Mouse (Mus musculus): ENCODE measurements at regions not wholly inside any gene's neighbourhood (a gene's known extent, or its start where the extent isn't known, plus 50 kb on each side); places are given as distances from the start of the nearest gene placed in this dataset.

DNA sequence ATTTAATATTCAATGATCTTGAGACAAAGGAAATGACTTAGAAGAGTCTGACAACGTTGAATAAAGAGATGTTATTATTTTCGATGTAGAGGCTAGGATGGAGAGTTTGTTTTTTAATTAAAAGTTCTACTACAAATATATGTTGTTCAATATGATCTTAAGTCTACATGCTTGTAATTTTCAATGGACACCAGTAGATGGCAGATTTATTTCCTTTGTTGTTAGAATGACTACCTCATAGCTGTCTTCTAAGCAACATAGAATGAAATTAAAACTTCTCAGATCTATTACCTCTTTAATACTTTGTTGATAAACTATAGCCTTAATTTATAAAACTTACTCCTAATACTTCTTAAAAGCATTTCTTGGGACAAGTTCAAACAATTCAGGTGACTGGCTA, 315.3 kb upstream of the Grin3a start:
- peak; percentile 43 for TF ChIP-seq CTCF (IDR thresholded peaks at IDR 0.05; ENCODE audit: low read depth)
- TF ChIP-seq EP300 (optimal IDR thresholded peaks at IDR 0.05) = no peak
